Mouse (Mus musculus) frontal cortex, postnatal 10 days (tissue): ENCODE data around the gene Akr1c21.
"Not testable (repeated sequence)": the region's sequence is repeated elsewhere in the genome, so short reads cannot be mapped to it uniquely, and the experiment has no call there.

Experiments used
- DNase-seq, 2 experiments: peaks; one replicate each; pipeline ENCODE4 v3.0.0; 2022; ENCODE audit warnings: low spot score in 2 of 2, mixed read lengths in 1 of 2

The Akr1c21 gene

GRCm38 (mm10) chr13:4573871-4574270 lies at the start of gene Akr1c21:
Gene Akr1c21 (plus strand): TSS chr13:4574075.
- no peak for DNase-seq

- no peak for DNase-seq
These were observed 14.7 kb upstream of the Akr1c21 start for GRCm38 (mm10) chr13:4559143-4559542.

- DNase-seq = no peak
These were observed 13.4 kb upstream of the Akr1c21 start for GRCm38 (mm10) chr13:4560500-4560899.

GRCm38 (mm10) chr13:4565996-4566395 lies 7.9 kb upstream of the Akr1c21 start:
- DNase-seq = no peak

- DNase-seq = no peak
These were observed 3.0 kb downstream of the Akr1c21 start for GRCm38 (mm10) chr13:4576921-4577320.

- DNase-seq = not testable (repeated sequence)
These were observed 29.6 kb downstream of the Akr1c21 start for GRCm38 (mm10) chr13:4603431-4603830.

GRCm38 (mm10) chr13:4606821-4607220 lies 32.9 kb downstream of the Akr1c21 start:
- DNase-seq = no peak

- DNase-seq = no peak
These were observed 34.7 kb downstream of the Akr1c21 start for GRCm38 (mm10) chr13:4608530-4608929.

- peak; percentile 86 to 87 for DNase-seq
These were observed 35.1 kb downstream of the Akr1c21 start, which contains the start of gene Akr1e1 for GRCm38 (mm10) chr13:4608961-4609409. Gene Akr1e1 (minus strand): TSS chr13:4609174.

- DNase-seq = no peak
These were observed 37.0 kb downstream of the Akr1c21 start for GRCm38 (mm10) chr13:4610902-4611301.
